Mouse (Mus musculus) c-Kit-positive CD71-positive TER-119-positive erythroid progenitor cells, embryonic 14.5 days (primary cell): Measurements from ENCODE around the gene Shisa2.

Source experiments
- DNase-seq: peaks from one replicate; pipeline ENCODE4 v3.0.0-alpha.2; 2013; ENCODE audit warnings: low spot score

Shisa2 gene

DNA sequence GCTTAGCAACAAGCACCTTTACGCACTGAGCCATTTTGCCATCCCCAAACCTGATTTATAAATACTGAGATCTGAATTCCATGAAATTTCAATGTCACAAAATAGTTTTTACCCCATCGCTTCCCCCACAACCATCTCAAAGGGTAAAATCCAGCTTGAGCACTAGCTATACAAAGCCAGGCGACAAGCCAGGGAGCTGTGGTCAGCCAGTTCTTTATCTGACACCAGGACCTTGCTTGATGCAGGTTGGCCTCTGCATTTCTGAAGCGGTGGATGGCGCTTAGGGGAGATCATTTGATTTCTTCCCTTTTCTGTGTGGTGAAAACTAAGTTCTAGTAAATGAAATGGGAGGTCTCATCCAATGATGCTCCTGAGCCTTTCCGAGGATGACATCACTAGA is 7.0 kb downstream of the Shisa2 start:
- DNase-seq, result no peak

DNA sequence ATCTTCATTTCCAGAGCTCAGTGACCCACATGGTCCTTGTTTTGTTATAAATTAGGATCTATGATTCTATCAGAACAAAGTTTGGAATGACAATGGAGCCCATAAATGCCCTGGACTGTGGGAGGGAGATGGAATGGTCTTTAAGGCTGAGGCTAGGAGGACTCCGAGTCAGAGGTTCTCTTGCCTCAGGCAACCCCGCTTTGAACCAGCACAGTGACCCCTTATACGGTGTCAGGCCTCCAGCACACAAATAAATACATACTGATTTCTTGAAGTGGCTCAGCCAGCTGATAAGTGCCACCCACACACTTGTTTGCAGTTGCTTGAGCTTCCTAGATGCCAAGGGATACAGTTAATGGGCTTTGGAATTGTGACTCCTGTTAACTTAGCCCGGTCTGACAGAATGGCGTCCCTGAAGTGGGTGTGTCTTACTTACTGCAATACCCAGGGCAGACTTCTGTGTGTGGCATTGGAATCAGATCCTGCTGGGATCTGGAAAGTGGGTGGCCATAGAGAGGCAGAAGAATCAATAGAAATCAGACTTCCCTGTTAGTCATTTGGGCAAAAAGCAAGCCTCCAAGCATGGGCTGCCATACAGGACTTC is 8.3 kb downstream of the Shisa2 start:
- no peak for DNase-seq

DNA sequence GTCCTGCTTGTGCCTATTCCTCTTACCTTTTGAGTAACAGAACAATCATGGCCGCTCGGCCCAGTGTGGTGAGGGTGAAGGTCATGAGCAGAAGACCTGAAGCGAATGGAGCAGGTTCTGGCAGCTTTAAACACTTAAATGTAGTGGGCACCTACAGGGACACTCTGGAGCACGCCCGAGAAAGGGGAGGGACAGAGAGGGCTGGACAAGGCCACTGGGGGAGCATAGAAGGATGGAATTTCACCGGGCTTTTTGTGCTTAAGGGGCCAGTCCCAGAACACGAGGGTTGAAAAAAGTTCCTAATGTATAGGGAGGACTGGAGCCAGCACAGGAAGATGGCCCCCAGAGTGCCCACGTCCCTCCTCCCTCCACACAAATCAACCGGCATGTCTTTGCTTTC is 8.9 kb downstream of the Shisa2 start:
- DNase-seq, result no peak

DNA sequence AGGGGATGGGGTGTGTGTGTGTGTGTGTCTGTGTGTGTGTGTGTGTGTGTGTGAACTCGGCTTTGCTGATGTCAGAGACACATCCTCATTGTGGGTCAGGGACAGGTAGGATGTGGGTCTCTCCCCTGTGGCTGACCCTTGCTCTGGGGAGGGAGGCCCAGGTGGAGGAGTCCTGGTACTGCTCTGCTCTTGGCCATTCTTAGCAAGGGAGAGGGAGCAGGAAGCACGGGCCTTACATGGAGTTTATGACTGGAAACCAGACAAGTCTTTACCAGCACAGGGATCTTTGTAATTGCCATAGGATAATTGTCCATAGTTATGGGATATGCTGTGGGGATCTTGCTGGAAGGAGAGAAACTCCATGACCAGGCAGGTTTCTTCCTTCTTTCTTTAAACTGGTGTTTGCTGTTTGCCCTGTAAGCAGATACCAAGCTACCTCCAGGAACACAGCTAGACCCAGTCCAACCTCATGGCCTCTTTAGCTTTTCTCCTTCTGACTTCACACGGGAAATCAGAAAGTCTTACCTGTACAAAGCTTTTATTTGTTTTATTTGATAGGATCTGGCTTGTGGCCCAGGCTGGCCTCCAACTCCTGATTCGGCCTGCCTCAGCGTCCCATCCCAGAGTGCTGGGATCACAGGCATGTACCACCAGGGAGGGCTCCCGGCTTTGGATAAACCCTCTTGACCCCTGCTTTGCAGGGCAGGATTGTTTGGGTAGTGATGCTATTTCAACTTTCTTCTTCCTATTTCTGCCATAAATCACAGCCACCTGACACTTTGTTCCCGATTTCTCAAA is 14.0 kb downstream of the Shisa2 start:
- no peak for DNase-seq

DNA sequence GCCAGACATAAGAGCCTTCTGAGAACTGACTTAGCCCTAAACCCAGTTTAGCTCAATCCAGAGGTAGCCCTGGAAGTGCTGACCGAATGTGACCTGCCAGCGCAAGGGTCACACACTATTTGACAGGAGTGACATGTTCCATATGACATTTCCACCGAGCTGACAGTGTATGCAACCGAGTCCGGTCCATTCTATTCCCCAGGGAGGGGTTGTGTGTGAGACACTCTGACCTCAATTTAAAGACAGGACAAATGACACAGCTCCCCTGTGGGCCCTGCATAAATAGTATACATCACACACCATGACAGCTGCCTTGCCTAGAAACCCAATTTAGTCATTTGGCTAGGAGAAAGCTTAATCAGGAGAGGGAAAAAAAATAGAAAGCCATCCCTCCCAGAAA is 16.7 kb downstream of the Shisa2 start:
- DNase-seq, result no peak

DNA sequence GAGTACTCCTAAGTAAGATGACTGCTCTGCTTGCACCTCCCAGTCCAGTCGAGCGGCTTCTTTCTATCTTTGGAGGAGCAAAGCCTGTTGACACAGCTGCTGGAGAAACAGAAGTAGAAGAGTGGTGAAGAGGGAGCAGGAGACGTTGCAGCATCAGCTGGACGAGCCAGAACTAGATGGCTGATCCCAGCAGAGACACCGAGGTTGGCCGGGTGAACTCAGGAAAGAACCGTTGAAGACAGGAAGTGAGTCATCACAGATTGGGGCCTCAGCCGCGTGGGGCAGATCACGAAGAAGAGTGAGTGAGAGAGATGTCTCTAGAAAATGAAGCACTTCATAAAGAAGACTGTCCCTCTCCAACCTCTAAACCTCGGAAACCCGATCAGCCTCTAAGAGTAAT is 18.5 kb downstream of the Shisa2 start:
- DNase-seq, result no peak

DNA sequence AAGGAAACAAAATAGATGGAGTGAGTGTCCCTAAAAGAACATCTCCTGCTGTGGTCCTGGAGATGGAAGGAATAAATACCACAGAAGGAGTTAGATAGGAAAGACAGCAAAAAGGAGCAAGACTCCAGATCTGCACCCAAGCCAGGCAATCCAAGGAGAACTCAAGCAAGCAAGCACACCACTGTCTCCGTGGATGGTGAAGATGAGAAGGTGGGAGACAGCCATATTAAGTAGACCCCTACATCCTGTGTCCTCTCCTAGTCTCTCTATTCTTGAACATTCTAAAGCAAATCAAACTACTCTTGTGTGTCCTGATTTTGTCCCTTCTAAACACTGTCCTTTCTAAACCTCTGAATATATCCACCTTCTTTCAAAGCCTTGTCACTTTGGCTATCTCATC is 19.1 kb downstream of the Shisa2 start:
- DNase-seq, result no peak

DNA sequence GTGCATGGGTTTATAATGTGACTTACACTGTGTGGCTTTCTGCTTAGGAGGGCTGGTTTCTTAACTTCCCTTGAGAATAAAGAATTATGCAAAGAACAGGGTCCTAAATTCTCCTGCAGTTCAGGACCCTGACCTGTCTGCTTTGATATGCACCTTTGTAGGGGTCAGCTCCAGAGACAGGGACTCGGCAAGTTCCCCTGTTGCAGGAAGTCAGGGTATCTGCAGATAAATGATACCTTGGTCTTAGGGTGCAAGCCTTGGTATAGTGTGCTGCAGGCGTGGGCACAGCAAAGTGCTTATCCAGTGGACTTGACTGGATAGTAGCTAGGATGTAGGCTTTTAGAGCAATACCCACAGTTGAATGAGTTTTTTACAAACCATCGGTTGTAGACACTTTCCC is 19.8 kb downstream of the Shisa2 start:
- no peak for DNase-seq

DNA sequence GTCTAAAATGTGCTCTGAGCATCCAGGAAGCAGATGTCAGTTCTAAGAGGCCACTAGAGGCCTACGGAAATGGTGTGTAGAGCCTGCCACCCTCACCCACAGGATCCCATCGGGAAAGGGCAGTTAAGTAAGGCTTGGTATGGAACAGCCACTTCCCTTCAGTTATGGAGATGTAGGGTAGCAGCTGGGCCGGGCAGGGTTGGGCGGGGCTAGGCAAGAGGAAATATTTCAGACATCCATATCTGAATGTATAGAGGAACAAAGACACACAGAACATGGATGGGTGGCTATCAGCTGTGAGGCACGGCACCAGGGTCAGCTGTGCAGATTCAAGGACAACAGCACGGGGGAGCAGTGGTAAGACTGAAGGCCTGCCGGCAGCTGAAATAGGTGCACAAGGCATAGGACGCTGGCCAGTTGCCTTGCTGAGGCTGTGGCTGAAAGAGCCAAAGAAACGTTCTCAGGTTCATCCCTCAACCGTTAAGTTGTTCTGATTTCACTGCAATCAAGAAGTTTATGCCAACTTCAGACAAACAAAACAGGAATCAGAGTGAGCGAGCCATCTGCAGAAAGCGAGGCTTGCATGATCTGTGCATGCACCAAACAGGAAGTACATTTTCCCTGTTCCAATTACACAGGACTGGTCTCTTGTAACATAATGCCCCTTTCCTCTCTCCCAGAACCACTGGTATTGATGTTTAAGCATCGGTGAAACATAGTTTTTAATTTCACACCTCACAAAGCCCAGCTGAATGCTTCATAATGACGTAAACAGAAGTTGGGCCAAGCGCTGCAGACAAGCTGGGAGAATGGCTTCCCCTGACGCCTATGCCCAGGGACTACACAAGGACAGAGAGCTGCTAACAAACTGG is 22.0 kb downstream of the Shisa2 start:
- no peak for DNase-seq

DNA sequence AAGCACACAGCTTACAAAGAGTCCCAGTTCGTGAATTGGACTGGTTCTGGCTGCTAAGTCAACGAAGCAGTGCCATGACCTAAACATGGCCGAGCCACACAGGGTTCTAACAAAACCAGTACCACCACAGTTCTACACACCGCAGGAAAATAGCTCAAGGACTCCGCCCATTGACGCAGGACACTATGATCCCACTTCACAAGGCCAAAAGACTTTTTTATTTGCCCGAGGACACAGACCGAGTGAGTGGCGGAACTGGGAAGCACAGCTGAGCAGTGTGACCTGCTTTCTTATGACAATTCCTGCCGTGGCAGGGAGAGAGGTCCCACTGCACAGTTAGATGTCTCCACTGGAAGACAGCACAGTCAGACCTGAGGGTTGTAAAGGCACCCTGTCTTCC is 23.5 kb downstream of the Shisa2 start:
- DNase-seq, result no peak

DNA sequence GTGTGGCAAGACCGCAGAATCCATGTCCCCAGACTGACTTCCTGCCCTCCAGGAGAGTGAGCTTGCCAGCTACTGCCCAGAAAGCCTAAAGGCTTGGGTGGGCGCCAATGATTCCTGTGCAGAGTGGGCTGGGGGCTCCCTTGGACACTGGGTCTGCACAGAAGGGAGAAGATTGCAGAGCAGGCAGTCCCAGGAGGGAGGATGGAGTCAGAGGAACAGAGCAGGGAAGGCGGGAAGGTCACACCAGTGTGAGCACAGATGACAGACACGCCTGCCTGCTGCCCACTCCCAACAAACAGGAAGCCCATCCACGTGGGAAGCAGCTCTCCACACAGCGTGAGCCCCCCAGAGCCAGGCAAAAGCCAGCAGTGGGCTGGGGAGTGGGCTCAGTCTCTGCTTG is 24.2 kb downstream of the Shisa2 start:
- no peak for DNase-seq

DNA sequence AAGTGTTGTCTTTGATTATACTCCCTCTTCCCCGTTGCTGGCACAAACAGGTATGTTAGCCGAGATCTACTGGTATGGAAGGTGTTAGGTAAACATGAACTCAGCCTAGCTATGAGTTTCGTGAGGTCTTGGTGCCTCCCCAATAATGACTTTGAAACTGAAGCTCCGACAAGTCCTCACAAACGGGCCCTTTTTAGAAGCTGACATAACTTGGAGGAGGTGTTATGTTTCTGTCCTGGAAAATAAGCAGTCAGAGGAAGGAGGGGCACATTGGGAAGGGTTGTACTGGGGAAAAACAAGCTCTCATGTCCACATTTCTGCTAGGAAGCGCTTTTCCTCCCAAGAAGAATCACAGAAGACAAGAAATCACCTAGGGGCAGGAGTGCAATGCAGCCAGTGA is 31.5 kb downstream of the Shisa2 start:
- no peak for DNase-seq

DNA sequence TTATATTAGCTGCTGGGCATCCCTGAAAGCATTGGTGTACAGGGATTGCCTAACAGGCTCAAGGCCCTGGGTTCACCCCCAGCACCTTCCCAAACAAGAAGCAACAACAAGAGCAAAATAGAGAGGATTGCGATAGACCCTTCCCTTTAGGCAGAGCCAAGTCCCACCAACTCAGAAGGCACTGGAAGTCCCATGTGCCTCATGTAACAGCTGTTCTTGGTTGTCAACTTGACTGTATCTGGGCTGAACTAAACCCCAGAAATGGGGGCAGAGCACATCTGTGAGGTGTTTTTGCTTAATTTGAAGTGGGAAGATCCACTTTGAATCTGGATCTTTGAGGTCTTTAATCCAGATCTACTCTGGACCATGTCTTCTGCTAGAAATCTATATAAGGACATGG is 32.0 kb downstream of the Shisa2 start:
- no peak for DNase-seq

DNA sequence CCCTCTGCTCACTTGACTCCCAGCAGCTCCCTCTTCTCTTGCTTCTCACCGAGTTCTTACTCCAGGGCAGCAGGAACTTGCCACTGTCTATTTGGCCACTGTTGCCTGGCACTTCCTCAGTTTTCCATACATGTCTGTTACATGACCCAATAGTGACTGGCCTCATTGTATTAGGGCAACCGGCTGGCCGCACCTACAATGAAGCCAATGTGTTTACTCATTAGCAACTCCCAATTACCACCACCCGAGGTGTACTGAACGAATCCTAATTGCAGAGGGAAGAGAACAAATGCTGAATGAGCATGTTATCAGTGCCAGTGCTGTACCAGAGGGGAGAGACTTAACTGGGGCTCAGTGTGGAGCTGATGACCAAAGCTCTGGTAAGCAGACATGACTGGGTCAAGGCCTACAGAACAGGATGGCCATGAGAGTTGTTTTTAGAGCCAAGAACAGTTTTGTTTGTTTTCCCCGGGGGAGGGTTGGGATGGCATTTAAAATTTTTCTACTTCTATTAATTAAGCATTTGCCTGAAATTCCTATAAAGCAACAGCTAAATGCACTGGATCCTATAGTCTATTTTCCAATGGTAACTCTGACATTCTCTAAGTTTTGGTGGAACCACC is 47.9 kb downstream of the Shisa2 start:
- no peak for DNase-seq

DNA sequence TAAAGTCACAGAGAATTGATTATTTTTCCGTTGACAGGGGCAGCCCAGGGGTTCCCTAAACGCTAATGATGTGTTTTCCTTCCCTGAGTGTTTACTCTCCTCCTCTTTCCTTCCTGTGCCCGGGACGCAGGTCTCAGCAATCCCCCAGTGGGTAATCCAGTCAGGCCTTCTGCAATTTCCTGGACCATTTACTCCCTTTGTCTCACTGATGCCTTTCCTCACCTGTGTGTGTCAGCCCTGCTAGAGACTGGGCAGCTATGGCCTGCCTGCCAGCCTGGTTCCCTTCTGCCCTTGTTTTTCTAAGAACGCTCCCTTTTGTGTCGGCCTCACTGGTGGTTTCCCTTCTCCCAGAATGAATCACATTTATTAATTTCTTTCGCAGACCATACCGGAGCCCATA is 49.4 kb downstream of the Shisa2 start:
- no peak for DNase-seq

DNA sequence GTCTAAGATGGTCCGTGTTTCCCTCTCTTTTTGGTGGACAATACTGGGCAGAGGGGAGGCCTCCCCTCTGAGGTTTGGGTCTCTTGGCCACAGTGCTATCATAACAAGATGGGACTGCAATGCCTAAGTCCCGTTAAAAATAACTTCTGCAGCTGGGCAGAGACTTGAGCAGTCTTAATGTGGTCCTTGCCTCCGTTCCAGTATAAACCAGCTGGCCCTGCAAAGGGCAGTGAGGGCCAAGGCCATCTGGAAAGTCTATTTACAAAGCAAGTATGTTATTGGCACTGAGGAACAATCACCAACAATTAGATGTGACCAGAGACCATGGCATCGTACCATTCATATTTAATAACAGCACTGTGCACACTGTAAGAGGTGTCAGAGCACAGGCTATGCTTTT is 50.2 kb downstream of the Shisa2 start:
- no peak for DNase-seq

DNA sequence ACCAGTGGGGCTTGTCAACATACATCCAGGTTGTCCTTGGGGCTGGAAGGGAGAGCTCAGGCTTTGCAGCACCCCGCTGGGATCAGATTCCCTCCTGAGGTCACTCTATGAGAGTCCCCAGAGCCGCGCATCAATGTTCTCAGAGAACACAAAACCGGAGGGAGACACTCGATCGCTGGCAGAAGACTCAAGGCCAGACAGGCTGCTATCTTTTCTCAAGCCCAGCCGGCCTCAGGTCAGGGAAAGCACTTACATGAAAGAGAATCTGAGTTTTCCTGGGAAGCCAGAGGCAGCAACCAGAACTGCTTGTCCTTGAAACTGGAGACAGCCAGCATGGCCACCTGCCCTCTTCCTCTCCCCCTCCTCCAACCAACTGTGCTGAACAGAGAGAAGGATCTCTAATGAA is 52.5 kb downstream of the Shisa2 start:
- no peak for DNase-seq
